Mouse (Mus musculus) cortical plate, adult 2 months (tissue): Measurements from ENCODE around the gene Fryl. TPM values are rescaled to one million over a fixed set of nuclear protein-coding genes. Genes with fewer than 3 reads are reported as not detected.

Source experiments
- H3K27ac ChIP-seq: fragments of 200-500 bp; 2 replicates; pipeline ENCODE4 v1.5.1; 2012; ENCODE audit warnings: low read length, control low read depth, inconsistent platforms; ENCODE audit not compliant: insufficient read depth
- H3K4me1 ChIP-seq: fragments of 200-500 bp; 2 replicates; pipeline ENCODE4 v1.6.1; 2011; ENCODE audit warnings: low read length; ENCODE audit not compliant: control insufficient read depth, insufficient read depth
- H3K4me3 ChIP-seq: fragments of 200-500 bp; 2 replicates; pipeline ENCODE4 v1.5.1; 2011; ENCODE audit warnings: mild to moderate bottlenecking, low read length, control low read depth; ENCODE audit not compliant: insufficient read depth
- CTCF ChIP-seq: fragments of 200-500 bp; IDR thresholded peaks from 2 replicates; pipeline ENCODE4 v1.5.1; 2011; ENCODE audit warnings: mild to moderate bottlenecking, control low read depth, low read length; ENCODE audit not compliant: insufficient read depth; ENCODE audit errors: extremely low read depth
- POLR2A ChIP-seq: fragments of 200-500 bp; IDR thresholded peaks from 2 replicates; pipeline ENCODE4 v1.6.1; 2011; ENCODE audit warnings: mild to moderate bottlenecking, low read length, control low read depth; ENCODE audit not compliant: insufficient read depth; ENCODE audit errors: extremely low read depth
- polyA plus RNA-seq: library from polyadenylated mRNA; depleted of rRNA; stranded (reverse); fragments of >200 nt; gene quantifications from 2 replicates; pipeline ENCODE4 v1.2.3, GENCODE M21; 2012

Gene Fryl
- polyA plus RNA-seq, 1 experiment: 50.3 TPM

DNA sequence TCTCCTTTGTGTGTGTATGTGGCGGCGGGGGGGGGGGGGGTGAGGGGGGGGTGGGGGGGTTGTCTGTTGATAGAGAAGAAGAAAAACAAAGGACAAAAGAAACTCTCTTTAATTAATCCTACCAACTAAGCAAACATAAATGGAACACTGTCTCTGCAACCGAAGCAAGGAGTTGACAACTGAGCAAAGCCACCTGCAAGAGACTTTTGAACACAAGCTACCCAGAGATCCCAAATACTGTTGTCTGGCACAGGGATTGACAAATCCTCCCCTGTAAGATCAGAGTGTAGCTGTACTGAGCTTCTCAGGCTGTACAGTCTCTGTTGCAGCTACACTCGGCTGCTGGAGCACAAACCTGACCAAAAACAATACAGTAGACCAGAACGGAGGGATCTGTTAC, 7.7 kb upstream of the Fryl start:
- TF ChIP-seq POLR2A: no peak
- no peak for TF ChIP-seq CTCF
- no peak overlapping the region for H3K4me3 ChIP-seq
- no peaks in the 10 kb centered on the region for H3K4me1 ChIP-seq
- no peak overlapping the region for H3K27ac ChIP-seq

- H3K27ac ChIP-seq: no peak overlapping the region
- H3K4me3 ChIP-seq: no peak overlapping the region
- H3K4me1 ChIP-seq: peaks cover 2% of the 10 kb centered on the region; the same call in 1 of the 2 replicates
- TF ChIP-seq CTCF (no peak), POLR2A (no peak)
Measured at GRCm38 (mm10) chr5:73257723-73258122, 1.3 kb upstream of the Fryl start.

GRCm38 (mm10) chr5:73257096-73257495, 677 bp upstream of the Fryl start:
- Histone ChIP-seq H3K4me3 (peak overlapping the region; percentile 2; the same call in 1 of the 2 replicates), H3K4me1 (peaks cover 2% of the 10 kb centered on the region; the same call in 1 of the 2 replicates), H3K27ac (no peak overlapping the region)
- TF ChIP-seq POLR2A (no peak), CTCF (no peak)

DNA sequence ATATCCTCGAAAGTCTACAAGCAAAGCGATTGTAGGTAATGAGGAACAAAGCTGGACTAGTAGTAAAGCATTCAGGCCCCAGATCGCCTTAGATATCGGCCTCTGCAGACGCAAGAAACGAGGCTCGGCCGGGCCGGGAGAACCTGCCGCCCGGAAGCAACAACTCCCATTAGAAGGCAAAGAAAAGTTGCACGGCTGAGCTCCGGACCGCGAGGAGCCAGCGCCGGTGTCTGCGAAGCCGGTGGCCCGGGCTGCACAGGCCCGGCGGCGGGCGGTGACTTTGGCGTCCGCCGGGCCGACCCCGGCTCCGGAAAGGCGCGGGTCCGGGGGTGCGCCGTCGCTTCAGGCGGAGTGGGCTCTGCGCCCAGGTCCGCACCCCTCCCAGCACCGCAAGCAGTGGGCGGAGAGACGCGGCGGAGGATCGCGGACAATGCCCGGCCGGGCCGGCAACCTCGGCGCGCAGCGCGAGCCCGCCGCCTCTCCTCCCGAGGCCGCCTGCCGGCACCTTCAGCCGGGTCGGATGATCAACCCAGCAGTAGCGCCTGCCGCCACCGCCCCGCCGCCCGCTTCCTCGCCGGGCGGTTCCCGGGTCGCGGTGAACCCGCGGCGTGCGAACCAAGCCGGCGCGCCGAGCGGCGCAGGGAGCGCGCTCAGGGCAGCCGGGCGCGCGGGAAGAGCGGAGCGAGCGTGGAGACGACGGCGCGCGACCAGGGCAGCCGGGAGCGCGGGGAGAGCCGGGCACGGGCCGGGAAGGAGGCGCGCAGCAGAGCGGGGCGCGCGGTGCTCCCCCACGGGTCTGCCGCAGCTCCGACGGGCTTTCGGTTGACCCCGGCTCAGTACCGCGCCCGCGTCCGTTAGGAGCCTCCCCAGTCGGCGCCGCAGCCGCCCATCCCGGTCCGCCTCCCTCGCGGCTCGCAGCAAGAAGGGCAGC, 833 bp downstream of the Fryl start:
- Histone ChIP-seq H3K27ac (peak overlapping the region; percentile 97), H3K4me1 (peaks cover 2% of the 10 kb centered on the region; the same call in 1 of the 2 replicates), H3K4me3 (peak overlapping the region; percentile 63)
- TF ChIP-seq CTCF (no peak), POLR2A (no peak)

DNA sequence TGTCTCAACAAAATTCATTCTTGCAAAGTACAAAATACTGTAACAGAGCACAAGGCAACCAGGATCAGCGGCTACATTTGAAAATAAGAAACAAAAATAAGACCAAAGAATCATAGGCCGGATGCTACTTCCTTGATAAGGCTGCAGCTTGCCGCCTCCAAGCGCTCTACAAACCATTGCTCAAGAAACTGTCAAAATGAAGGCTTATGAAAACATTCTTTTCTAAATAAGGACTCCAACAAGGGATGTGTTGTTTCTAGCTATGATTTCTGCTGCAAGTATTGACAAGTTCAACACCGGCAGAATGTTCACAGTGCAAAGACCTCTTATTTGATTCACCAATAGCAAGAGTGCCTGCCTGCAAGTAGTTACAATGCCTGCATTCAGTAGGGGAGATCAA, 1.8 kb downstream of the Fryl start:
- H3K27ac ChIP-seq: 0 out of 2 replicates have a peak overlapping the region, but pooled peaks have one; percentile 97
- TF ChIP-seq CTCF (no peak), POLR2A (no peak)
- peaks cover 2% of the 10 kb centered on the region; the same call in 1 of the 2 replicates for H3K4me1 ChIP-seq
- H3K4me3 ChIP-seq: peak overlapping the region; percentile 63

GRCm38 (mm10) chr5:73252739-73253138, 3.7 kb downstream of the Fryl start:
- H3K4me3 ChIP-seq: no peak overlapping the region
- H3K4me1 ChIP-seq: peaks cover 3% of the 10 kb centered on the region; the same call in 1 of the 2 replicates
- TF ChIP-seq POLR2A (no peak), CTCF (no peak)
- H3K27ac ChIP-seq: no peak overlapping the region

DNA sequence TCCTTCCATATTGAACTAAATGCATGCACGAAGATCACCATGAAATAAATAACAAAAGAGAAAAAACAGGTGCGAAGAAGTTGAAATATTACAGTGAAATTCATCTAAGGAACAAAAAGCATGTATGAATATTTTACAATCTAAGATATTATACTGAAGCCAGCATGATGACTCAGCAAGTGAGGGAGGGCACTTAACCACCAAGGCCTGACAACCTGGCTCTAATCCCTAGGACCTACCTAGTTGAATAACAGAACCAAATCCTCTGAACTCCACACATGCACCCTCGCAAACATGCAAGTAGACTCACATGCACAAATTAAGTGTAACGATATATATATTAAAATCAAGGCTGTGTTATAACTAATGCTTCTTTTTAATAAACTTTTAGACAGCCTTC, 7.1 kb downstream of the Fryl start:
- H3K4me1 ChIP-seq: peaks cover 3% of the 10 kb centered on the region; the same call in 1 of the 2 replicates

DNA sequence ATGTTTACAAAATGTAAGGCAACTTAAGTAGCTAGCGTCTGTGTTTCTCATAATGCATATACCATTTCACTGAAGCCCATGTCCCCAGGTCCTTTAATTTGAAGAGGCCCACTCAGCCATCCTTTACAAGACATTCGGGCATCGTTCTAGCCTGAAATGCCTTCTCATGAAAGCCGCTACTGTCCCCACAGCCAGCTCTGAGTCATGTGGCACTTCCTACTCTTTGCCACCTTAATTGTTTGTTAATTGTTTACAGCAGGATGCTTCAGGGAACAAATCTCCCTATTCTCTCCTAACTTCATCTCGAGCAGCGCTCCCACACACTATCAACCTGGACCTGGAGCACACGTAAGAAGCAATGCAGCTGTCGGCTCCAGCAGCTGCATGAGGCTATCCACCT, 8.2 kb downstream of the Fryl start:
- peaks cover 3% of the 10 kb centered on the region for H3K4me1 ChIP-seq
- H3K27ac ChIP-seq: no peak overlapping the region
- TF ChIP-seq POLR2A: no peak
- no peak for TF ChIP-seq CTCF
- no peak overlapping the region for H3K4me3 ChIP-seq

More for the DNA sequence above, 7.1 kb downstream of the Fryl start:
- Histone ChIP-seq H3K27ac (no peak overlapping the region), H3K4me3 (no peak overlapping the region)
- TF ChIP-seq CTCF: no peak
- no peak for TF ChIP-seq POLR2A

- H3K27ac ChIP-seq: no peak overlapping the region
- H3K4me1 ChIP-seq: peaks cover 5% of the 10 kb centered on the region
- no peak overlapping the region for H3K4me3 ChIP-seq
- TF ChIP-seq CTCF: no peak
- TF ChIP-seq POLR2A: no peak
Measured at GRCm38 (mm10) chr5:73246414-73246813, 10.0 kb downstream of the Fryl start.

GRCm38 (mm10) chr5:73244403-73244802, 12.0 kb downstream of the Fryl start:
- Histone ChIP-seq H3K27ac (no peak overlapping the region), H3K4me3 (no peak overlapping the region), H3K4me1 (peaks cover 5% of the 10 kb centered on the region)
- TF ChIP-seq POLR2A: no peak
